Mouse (Mus musculus) midbrain, embryonic 14.5 days (tissue): Measurements from ENCODE around the gene Gm45808. TPM values are rescaled to one million over a fixed set of nuclear protein-coding genes. Genes with fewer than 3 reads are reported as not detected.

Experiments
- ATAC-seq: fragments of 200-750 bp; cut with Nextera tagmentation; 2 replicates; pipeline ENCODE4 v1.8.0; 2017; ENCODE audit warnings: moderate number of reproducible peaks, moderate library complexity; ENCODE audit not compliant: low FRiP score, low TSS enrichment
- DNase-seq: peaks from one replicate; pipeline ENCODE4 v3.0.0-alpha.2; 2015
- H3K27ac ChIP-seq: fragments of 300-500 bp; sonication (generic); replicated peaks from 2 replicates; pipeline ENCODE4 v1.5.1; 2014; ENCODE audit warnings: mild to moderate bottlenecking, low read depth, low read length, moderate library complexity
- H3K27me3 ChIP-seq: fragments of 300-500 bp; sonication (generic); 2 replicates; pipeline ENCODE4 v1.6.1; 2014; ENCODE audit warnings: low read length, control low read depth, mixed read lengths; ENCODE audit not compliant: control insufficient read depth, insufficient read depth
- H3K36me3 ChIP-seq: fragments of 300-500 bp; sonication (generic); 2 replicates; pipeline ENCODE4 v1.6.1; 2014; ENCODE audit warnings: low read length, control low read depth; ENCODE audit not compliant: control insufficient read depth, insufficient read depth
- H3K4me1 ChIP-seq: fragments of 300-500 bp; sonication (generic); 2 replicates; pipeline ENCODE4 v1.6.1; 2014; ENCODE audit warnings: mild to moderate bottlenecking, antibody characterized with exemption, low read length, control low read depth; ENCODE audit not compliant: control insufficient read depth, insufficient read depth
- H3K4me2 ChIP-seq: fragments of 300-500 bp; sonication (generic); 2 replicates; pipeline ENCODE4 v1.6.1; 2014; ENCODE audit warnings: mild to moderate bottlenecking, low read length, moderate library complexity
- H3K4me3 ChIP-seq: fragments of 300-500 bp; sonication (generic); replicated peaks from 2 replicates; pipeline ENCODE4 v1.5.1; 2014; ENCODE audit warnings: low read depth, low read length
- H3K9ac ChIP-seq: fragments of 300-500 bp; sonication (generic); replicated peaks from 2 replicates; pipeline ENCODE4 v1.6.1; 2014; ENCODE audit warnings: mild to moderate bottlenecking, low read length, moderate library complexity
- H3K9me3 ChIP-seq: fragments of 300-500 bp; sonication (generic); 2 replicates; pipeline ENCODE4 v1.6.1; 2016; ENCODE audit warnings: low read length, control low read depth, mixed read lengths; ENCODE audit not compliant: control insufficient read depth
- WGBS: fragments of 180-500 bp; shearing (Covaris S2); extraction: QIAGEN DNeasy Blood & Tissue Kit; methylation state at CpG from one replicate; pipeline ENCODE4 v1.1.7; 2014; 5-methylcytosine and 5-hydroxymethylcytosine counted together
- microRNA-seq: library from miRNA; unstranded; fragments of <30 nt; microRNA quantifications from one replicate; pipeline ENCODE4, GENCODE M21; 2016
- polyA plus RNA-seq: library from polyadenylated mRNA; unstranded; fragments of >200 nt; fragmentation: Nextera tagmentation; extraction: Ambion mirVana; gene quantifications from 2 replicates; pipeline ENCODE4 v1.2.1, GENCODE M21; 2014

Gm45808 gene
- polyA plus RNA-seq, 1 experiment from 2014 or later: not detected

- Histone ChIP-seq H3K27ac (no peak overlapping the region), H3K4me1 (no peaks in the 10 kb centered on the region), H3K4me2 (no peak overlapping the region), H3K27me3 (peaks cover 51% of the 10 kb centered on the region), H3K4me3 (no peak overlapping the region), H3K36me3 (peaks cover 45% of the 10 kb centered on the region), H3K9me3 (no peaks in the 10 kb centered on the region), H3K9ac (no peak overlapping the region)
- ATAC-seq: no peak
- no peak for DNase-seq
- 16% methylated on average over 27 of the region's 27 CpGs for WGBS
Observed at GRCm38 (mm10) chr7:45419859-45420614, 66.6 kb downstream of the Gm45808 start.

- H3K9me3 ChIP-seq: no peaks in the 10 kb centered on the region
- H3K9ac ChIP-seq: no peak overlapping the region
- no peak overlapping the region for H3K4me3 ChIP-seq
- no peak overlapping the region for H3K4me2 ChIP-seq
- no peak for DNase-seq
- H3K27ac ChIP-seq: no peak overlapping the region
- WGBS: 9% methylated on average over 13 of the region's 13 CpGs
- peaks cover 3% of the 10 kb centered on the region; the same call in 1 of the 2 replicates for H3K4me1 ChIP-seq
- no peak for ATAC-seq
- H3K27me3 ChIP-seq: peaks cover 71% of the 10 kb centered on the region
- H3K36me3 ChIP-seq: peaks cover 25% of the 10 kb centered on the region
Observed at GRCm38 (mm10) chr7:45417962-45418492, 68.6 kb downstream of the Gm45808 start.

Small RNAs within 50 kb of the gene (microRNA-seq; reads per million reads assigned to microRNA genes)
- not detected for gene Gm22133

Other genes starting within 250 kb of the Gm45808 start
- 0.76 and 1.0 TPM in 2 replicates for gene Cd37, start 247.7 kb downstream of the Gm45808 start, polyA plus RNA-seq
- gene Slc6a16, start 245.7 kb downstream of the Gm45808 start, polyA plus RNA-seq: 0.16 and 0.54 TPM in 2 replicates
- gene Slc6a21, start 209.3 kb downstream of the Gm45808 start, polyA plus RNA-seq: not detected in 2 replicates
- gene Trpm4, start 153.0 kb downstream of the Gm45808 start, polyA plus RNA-seq: 8.4 and 9.5 TPM in 2 replicates
- gene Hrc, start 151.5 kb downstream of the Gm45808 start, polyA plus RNA-seq: not detected in 2 replicates
- 26.9 and 28.0 TPM in 2 replicates for gene Ppfia3, start 119.8 kb downstream of the Gm45808 start, polyA plus RNA-seq
- 11.6 and 26.5 TPM in 2 replicates for gene Lin7b, start 116.2 kb downstream of the Gm45808 start, polyA plus RNA-seq
- 80.6 and 135 TPM in 2 replicates for gene Snrnp70, start 91.1 kb downstream of the Gm45808 start, polyA plus RNA-seq
- not detected in 2 replicates for gene Kcna7, start 81.2 kb downstream of the Gm45808 start, polyA plus RNA-seq
- not detected in 2 replicates for gene Ntf5, start 73.1 kb downstream of the Gm45808 start, polyA plus RNA-seq
- gene Lhb, start 66.0 kb downstream of the Gm45808 start, polyA plus RNA-seq: 0.34 TPM in 1 of 2 replicates, not detected in the other
- 15.5 TPM in 2 replicates for gene Gys1, start 52.0 kb downstream of the Gm45808 start, polyA plus RNA-seq
- gene Ruvbl2, start 48.7 kb downstream of the Gm45808 start, polyA plus RNA-seq: 110 and 114 TPM in 2 replicates
- 5,898 and 6,785 TPM in 2 replicates for gene Ftl1, start 26.9 kb downstream of the Gm45808 start, polyA plus RNA-seq
- gene Bax, start 19.9 kb downstream of the Gm45808 start, polyA plus RNA-seq: 107 and 182 TPM in 2 replicates
- gene Tulp2, start 4.9 kb downstream of the Gm45808 start, polyA plus RNA-seq: 0.13 and 0.32 TPM in 2 replicates
- gene Dhdh, start 2.0 kb upstream of the Gm45808 start, polyA plus RNA-seq: 3.1 and 3.2 TPM in 2 replicates
- 86.5 and 89.5 TPM in 2 replicates for gene Nucb1, start 23.6 kb upstream of the Gm45808 start, polyA plus RNA-seq
- 9.5 and 10.2 TPM in 2 replicates for gene Ppp1r15a, start 39.5 kb upstream of the Gm45808 start, polyA plus RNA-seq
- gene Plekha4, start 39.5 kb upstream of the Gm45808 start, polyA plus RNA-seq: 0.53 and 0.77 TPM in 2 replicates
- not detected in 2 replicates for gene Hsd17b14, start 68.1 kb upstream of the Gm45808 start, polyA plus RNA-seq
- 14.9 and 16.9 TPM in 2 replicates for gene Bcat2, start 83.3 kb upstream of the Gm45808 start, polyA plus RNA-seq
- not detected in 2 replicates for gene Fgf21, start 128.7 kb upstream of the Gm45808 start, polyA plus RNA-seq
- gene Fut1, start 130.5 kb upstream of the Gm45808 start, polyA plus RNA-seq: not detected in 2 replicates
- gene Izumo1, start 135.0 kb upstream of the Gm45808 start, polyA plus RNA-seq: not detected in 2 replicates
- 12.3 and 14.9 TPM in 2 replicates for gene Rasip1, start 140.7 kb upstream of the Gm45808 start, polyA plus RNA-seq
- 3.0 and 4.3 TPM in 2 replicates for gene Mamstr, start 153.2 kb upstream of the Gm45808 start, polyA plus RNA-seq
- 0.11 and 0.12 TPM in 2 replicates for gene Fut2, start 179.6 kb upstream of the Gm45808 start, polyA plus RNA-seq
- gene Ntn5, start 197.2 kb upstream of the Gm45808 start, polyA plus RNA-seq: 0.30 TPM in 1 of 2 replicates, not detected in the other
- 0.21 TPM in 1 of 2 replicates, not detected in the other for gene Sec1, start 207.6 kb upstream of the Gm45808 start, polyA plus RNA-seq
- gene Car11, start 213.0 kb upstream of the Gm45808 start, polyA plus RNA-seq: 28.1 and 49.1 TPM in 2 replicates
- 1.9 and 4.3 TPM in 2 replicates for gene Dbp, start 218.3 kb upstream of the Gm45808 start, polyA plus RNA-seq
- 631 and 710 TPM in 2 replicates for gene Rpl18, start 228.6 kb upstream of the Gm45808 start, polyA plus RNA-seq
- gene Sphk2, start 231.2 kb upstream of the Gm45808 start, polyA plus RNA-seq: 17.2 and 19.2 TPM in 2 replicates
- 0.46 and 0.90 TPM in 2 replicates for gene Fam83e, start 234.4 kb upstream of the Gm45808 start, polyA plus RNA-seq
- gene Spaca4, start 239.0 kb upstream of the Gm45808 start, polyA plus RNA-seq: not detected in 2 replicates